In the genomic region with DNA sequence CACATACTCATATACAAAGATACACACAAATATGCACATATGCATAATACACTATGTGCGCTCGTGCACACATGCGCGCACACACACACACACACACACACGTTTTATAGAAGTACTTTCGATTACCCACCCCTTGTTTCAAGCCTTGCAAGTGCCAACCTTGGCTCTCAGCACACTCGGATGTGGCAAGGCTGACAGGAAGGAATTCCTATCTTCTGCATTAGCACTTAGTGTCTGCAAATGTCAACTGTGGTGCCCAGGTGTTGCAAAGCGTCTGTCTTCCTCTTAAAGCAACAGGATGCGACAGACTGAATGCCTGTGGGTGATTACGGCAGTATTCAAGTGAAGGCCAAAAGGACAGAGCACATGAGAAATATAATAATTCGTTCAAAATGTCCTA, we compare ENCODE assay signal across 9 mouse cellular contexts.
DNase-seq lines count a peak whose midpoint lies in the region; ATAC-seq and TF ChIP-seq lines count a peak whose summit lies in the region.
"Had no signal": no experiment of that assay in that cellular context is flagged by ENCODE, and none has a peak within 500 bp of the region (broad histone marks: within the 10 kb centered on the region; RNA-seq: fewer than 3 reads in every experiment).

No protein-coding gene starts in this region.

- peak in 1 of 2 experiments; percentile 12 for DNase-seq in left cerebral cortex, adult 2 months (ENCODE audit: extremely low spot score in 1 of 2, low spot score in 2 of 2)
- DNase-seq in left cerebral cortex, postnatal 10 days (ENCODE audit: extremely low spot score in 1 of 2, low spot score in 2 of 2), result no peak
- DNase-seq in thymus, postnatal 0 days (ENCODE audit: low spot score), result peak; percentile 85
- DNase-seq in urinary bladder, postnatal 10 days (ENCODE audit: low spot score), result no peak
- DNase-seq: kidney, adult 18-20 months; liver, embryonic 13.5 days had no signal

- intact Hi-C loops in left cerebral cortex, adult 2 months (cut with DNase I), result loop anchor here (2.0 kb wide), 1 partner anchor 229 kb away; no protein-coding TSS in a partner anchor
- intact Hi-C loops in left cerebral cortex, postnatal 10 days (cut with DNase I), result no loop called here

- peak overlapping the region; percentile 25; the same call in 1 of the 2 replicates for H3K4me3 ChIP-seq in left cerebral cortex, adult 2 months
- no peak overlapping the region for H3K4me3 ChIP-seq in forebrain, embryonic 12.5 days (replicated peaks)
- H3K4me3 ChIP-seq: liver, embryonic 13.5 days had no signal

- no peaks in the 10 kb centered on the region for H3K36me3 ChIP-seq in forebrain, embryonic 12.5 days (replicated peaks)
- H3K36me3 ChIP-seq: liver, embryonic 13.5 days had no signal

- WGBS in forebrain, embryonic 12.5 days, result 62% methylated on average over 11 of the region's 11 CpGs

- peaks cover 67% of the 10 kb centered on the region for H3K4me1 ChIP-seq in forebrain, embryonic 12.5 days
- H3K4me1 ChIP-seq: liver, embryonic 13.5 days had no signal

- ATAC-seq in forebrain, embryonic 12.5 days (ENCODE audit: low FRiP score), result no peak
- peak; percentile 56 for ATAC-seq in inflammation-experienced regulatory T-cells, adult 6 months
- no peak for ATAC-seq in monocyte, adult 5-6 weeks (replicated peaks; ENCODE audit: insufficient number of reproducible peaks, low FRiP score, low TSS enrichment, poor library complexity, severe bottlenecking)

- no peak overlapping the region for H3K4me2 ChIP-seq in forebrain, embryonic 12.5 days
- H3K4me2 ChIP-seq: liver, embryonic 13.5 days had no signal

- H3K27ac ChIP-seq in left cerebral cortex, adult 2 months, result peak overlapping the region; percentile 75
- H3K27ac ChIP-seq in forebrain, embryonic 12.5 days, result peak overlapping the region; percentile 95
- H3K27ac ChIP-seq: liver, embryonic 13.5 days had no signal

- H3K27me3 ChIP-seq in forebrain, embryonic 12.5 days, result no peaks in the 10 kb centered on the region
- H3K27me3 ChIP-seq: liver, embryonic 13.5 days had no signal

- H3K9ac ChIP-seq in forebrain, embryonic 12.5 days, result no peak overlapping the region
- H3K9ac ChIP-seq: liver, embryonic 13.5 days had no signal

- TF ChIP-seq CTCF in left cerebral cortex, adult 2 months (IDR thresholded peaks at IDR 0.05), result no peak

- H3K9me3 ChIP-seq in forebrain, embryonic 12.5 days, result no peaks in the 10 kb centered on the region
- H3K9me3 ChIP-seq: liver, embryonic 13.5 days had no signal
